Mouse (Mus musculus) embryonic fibroblast, embryonic 13.5 days (primary cell): ENCODE results near the gene Unc119b. TPM values are rescaled to one million over a fixed set of nuclear protein-coding genes. Genes with fewer than 3 reads are reported as not detected.
A peak's percentile ranks its signal among the peaks of the same experiment; 100 is the strongest.
"Not testable (repeated sequence)": the region's sequence is repeated elsewhere in the genome, so short reads cannot be mapped to it uniquely, and the experiment has no call there.

Experiments used
- H3K27ac ChIP-seq: 2 replicates; pipeline ENCODE4 v1.5.1; 2012; ENCODE audit warnings: low read length, control low read depth, inconsistent platforms; ENCODE audit not compliant: insufficient read depth
- H3K4me1 ChIP-seq: 2 replicates; pipeline ENCODE4 v1.6.1; 2011; ENCODE audit warnings: low read length; ENCODE audit not compliant: control insufficient read depth, insufficient read depth
- H3K4me3 ChIP-seq: 2 replicates; pipeline ENCODE4 v1.5.1; 2011; ENCODE audit warnings: mild to moderate bottlenecking, control low read depth, low read length; ENCODE audit not compliant: insufficient read depth
- CTCF ChIP-seq: IDR thresholded peaks from 2 replicates; pipeline ENCODE4 v1.5.1; 2011; ENCODE audit warnings: mild to moderate bottlenecking, control low read depth, low read length, moderate library complexity, borderline replicate concordance; ENCODE audit not compliant: insufficient read depth
- POLR2A ChIP-seq: IDR thresholded peaks from 2 replicates; pipeline ENCODE4 v1.6.1; 2011; ENCODE audit warnings: low read depth, mild to moderate bottlenecking, control low read depth, low read length, moderate library complexity
- polyA plus RNA-seq: library from polyadenylated mRNA; stranded (reverse); fragments of >200 nt; gene quantifications from 2 replicates; pipeline ENCODE4 v1.2.4, GENCODE M21; 2011; ENCODE audit warnings: low read depth; ENCODE audit not compliant: missing spikeins, insufficient read length

Gene Unc119b
- polyA plus RNA-seq, 1 experiment = 19.8 TPM

DNA sequence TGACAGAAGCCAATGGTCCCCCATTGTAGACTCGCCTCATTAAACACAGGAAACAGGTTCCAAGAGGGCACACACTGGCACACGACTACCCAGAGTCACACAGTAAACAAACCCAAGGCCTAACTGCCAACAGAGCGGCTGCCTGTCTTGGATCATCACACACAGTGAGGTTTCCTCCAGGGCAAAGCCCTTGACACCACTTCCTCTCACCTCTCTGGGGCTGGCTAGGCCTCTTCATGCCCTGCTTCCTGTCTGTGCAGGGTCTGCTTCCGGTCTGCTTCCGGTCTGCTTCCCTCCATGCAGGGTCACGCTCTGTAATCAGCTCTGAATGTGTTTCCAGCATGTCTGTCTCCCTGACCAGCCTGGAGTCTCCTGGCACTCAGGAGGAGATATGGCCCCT lies 32.6 kb upstream of the Unc119b start:
- Histone ChIP-seq H3K27ac (no peak overlapping the region), H3K4me3 (no peak overlapping the region), H3K4me1 (no peaks in the 10 kb centered on the region)
- TF ChIP-seq CTCF (no peak), POLR2A (no peak)

DNA sequence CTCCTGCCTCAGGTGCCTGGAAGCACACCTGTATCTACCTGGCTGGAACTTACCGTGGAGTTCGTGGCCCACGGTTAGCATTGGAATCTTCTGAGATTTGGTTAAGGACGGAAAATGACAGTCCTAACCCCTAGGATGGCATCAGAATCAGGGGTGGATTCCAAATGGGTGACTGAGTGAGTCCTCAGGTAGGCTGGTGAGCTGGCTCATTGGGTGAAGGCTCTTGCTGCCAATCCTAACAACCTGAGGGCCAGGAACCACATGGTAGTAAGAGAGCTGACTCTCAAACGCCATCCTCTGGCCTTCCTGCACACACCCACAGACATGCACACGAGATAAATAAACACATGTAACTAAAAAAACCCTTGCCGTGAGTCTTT lies 32.0 kb upstream of the Unc119b start:
- Histone ChIP-seq H3K4me1 (no peaks in the 10 kb centered on the region), H3K4me3 (no peak overlapping the region), H3K27ac (no peak overlapping the region)
- TF ChIP-seq CTCF (no peak), POLR2A (no peak)

DNA sequence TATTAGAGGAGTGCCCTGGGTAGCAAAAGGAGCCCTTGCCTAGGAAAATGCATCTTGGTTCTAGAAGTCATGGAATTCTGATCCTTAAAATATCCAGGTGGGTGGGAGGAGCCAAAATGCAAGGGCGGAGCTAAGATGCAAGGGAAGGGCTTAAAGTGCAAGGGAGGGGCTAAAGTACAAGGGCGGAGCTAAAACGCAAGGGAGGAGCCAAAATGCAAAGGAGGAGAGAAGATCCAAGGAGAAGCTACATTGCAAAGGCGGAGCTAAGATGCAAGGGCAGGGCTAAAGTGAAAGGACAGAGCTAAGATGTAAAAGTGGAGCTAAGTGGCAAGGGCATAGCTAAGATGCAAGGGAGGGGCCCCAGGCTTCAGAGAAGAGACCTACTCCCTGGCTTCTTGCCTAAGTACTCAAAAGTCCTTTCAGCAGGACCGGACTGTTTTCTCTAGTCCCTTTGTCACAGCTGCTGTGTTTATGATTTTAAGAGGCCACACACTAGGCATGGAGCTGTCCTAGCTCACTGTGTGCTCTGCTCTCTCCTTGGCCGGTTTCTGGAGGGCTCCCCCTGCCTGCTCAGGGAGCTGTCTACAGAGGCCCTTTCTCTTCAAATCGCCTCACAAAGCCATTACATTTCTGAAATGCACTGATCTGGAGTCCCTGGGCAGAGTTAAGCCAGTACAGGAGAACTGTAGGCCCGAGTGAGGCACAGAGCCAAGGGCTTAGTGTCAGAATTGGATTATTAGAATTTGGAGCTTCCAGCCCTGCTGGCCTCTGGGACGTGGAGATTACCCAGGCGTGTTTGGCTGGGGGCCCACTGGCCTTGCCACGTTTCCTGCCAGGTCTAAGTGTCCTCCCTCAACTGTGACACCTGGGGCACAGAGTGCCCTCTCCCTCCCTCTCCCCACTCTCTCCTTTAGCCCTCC lies 31.4 kb upstream of the Unc119b start:
- TF ChIP-seq CTCF (no peak), POLR2A (no peak)
- no peaks in the 10 kb centered on the region for H3K4me1 ChIP-seq
- H3K4me3 ChIP-seq = no peak overlapping the region
- H3K27ac ChIP-seq = no peak overlapping the region

DNA sequence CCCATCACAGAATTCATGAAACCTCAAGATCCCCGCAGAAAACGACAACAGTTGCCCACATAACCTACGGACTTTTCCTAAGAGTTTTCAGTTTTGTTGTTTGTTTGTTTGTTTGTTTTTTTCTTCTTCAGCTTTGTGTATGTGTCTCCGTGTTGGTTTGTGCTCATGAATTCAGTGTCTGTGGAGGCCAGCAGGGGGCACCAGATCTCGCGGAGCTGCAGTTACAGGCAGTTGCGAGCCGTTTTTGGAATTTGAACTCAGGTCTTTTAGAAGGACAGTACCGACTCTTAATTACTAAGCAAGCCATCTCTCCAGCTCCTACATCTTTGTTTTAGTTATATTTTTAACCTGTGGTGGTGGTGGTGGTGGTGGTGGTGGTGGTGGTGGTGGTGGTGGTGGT lies 30.6 kb upstream of the Unc119b start:
- Histone ChIP-seq H3K27ac (no peak overlapping the region), H3K4me3 (no peak overlapping the region), H3K4me1 (no peaks in the 10 kb centered on the region)
- TF ChIP-seq CTCF = no peak
- no peak for TF ChIP-seq POLR2A

DNA sequence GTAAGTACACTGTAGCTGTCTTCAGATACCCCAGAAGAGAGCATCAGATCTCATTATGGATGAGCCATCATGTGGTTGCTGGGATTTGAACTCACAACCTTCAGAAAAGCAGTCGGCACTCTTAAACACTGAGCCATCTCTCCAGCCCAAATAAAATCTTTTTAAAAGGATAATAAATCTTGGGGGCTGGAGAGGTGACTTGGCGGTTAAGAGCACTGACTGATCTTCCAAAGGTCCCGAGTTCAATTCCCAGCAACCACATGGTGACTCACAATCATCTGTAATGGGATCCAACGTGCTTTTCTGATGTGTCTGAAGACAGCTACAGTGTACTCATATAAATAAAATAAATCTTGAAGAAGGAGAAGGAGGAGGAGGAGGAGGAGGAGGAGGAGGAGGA lies 29.7 kb upstream of the Unc119b start:
- not testable (repeated sequence) for H3K27ac ChIP-seq, H3K4me1 ChIP-seq, H3K4me3 ChIP-seq

DNA sequence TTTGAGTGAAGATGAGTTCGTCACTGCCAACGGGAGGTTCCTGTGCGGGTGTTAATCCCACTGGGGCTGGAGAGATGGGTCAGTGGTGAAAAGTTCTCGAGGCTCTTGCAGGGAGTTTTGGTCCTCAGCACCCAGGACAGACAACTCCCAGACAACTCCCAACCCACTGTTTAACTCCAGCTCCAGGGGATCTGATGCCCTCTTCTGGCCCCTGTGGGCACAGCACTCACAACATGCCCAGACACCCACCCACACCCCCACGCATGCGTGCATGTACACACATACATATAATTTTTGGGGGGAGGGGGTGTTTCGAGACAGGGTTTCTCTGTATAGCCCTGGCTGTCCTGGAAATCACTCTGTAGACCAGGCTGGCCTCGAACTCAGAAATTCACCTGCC lies 28.8 kb upstream of the Unc119b start:
- H3K4me1 ChIP-seq = no peaks in the 10 kb centered on the region
- H3K4me3 ChIP-seq = no peak overlapping the region
- no peak overlapping the region for H3K27ac ChIP-seq
- TF ChIP-seq POLR2A = no peak
- TF ChIP-seq CTCF = no peak

DNA sequence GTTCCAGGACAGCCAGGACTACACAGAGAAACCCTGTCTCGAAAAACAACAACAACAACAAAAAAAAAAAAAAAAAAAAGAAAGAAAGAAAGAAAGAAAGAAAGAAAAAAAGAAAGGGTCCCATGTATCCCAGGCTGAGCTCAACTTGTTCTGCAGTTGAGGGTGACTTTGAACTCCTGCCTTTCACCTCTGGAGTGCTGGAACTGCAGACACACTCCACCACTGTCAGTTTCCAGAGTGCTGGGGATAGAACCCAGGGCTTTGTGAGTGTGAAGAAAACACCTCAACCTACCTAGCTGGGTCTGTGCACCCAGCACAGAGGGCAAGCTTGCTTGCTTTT lies 27.1 kb upstream of the Unc119b start:
- not testable (repeated sequence) for H3K27ac ChIP-seq, H3K4me1 ChIP-seq, H3K4me3 ChIP-seq

DNA sequence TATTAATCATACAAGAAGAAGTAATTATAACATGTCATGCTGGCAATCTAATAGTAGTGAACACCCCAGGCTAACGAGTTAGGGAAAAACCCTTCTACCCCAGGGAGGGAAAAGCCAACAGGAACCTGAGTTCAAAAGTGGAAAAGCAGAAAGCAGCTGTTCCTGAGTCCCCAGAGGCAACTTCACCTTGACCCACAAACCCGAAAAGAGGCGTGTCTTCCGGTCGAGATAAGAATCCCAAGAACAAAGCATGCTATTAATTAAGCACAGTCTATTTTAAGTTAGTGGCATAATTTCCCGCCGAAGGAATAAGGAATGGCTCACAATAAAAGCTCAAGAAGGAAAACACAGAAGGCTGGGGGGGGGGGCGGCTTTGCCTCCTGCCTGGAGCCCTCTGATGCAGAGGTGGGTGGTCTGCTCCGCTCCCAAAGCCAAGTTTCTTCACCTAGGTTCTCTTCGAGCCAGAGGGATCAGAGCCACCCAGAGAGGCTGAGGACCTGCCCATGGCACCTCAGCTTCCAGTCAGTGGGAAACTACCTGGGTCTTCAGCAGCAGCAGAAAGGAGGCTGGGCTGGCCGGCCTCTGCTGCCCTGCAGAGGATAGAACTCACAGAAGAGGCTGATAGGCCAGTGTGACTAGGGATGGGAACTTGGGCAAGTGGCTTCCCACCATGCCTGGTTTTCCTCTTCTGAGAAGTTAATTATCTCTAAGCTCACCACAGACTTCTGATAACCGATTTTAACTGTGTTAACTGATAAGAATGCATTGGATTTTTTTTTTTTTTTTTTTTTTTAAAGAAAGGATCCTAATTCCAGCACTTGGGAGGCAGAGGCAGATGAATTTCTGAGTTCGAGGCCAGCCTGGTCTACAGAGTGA lies 26.5 kb upstream of the Unc119b start:
- no peak overlapping the region for H3K27ac ChIP-seq
- H3K4me3 ChIP-seq = no peak overlapping the region
- no peaks in the 10 kb centered on the region for H3K4me1 ChIP-seq
- TF ChIP-seq POLR2A = no peak
- TF ChIP-seq CTCF = no peak

DNA sequence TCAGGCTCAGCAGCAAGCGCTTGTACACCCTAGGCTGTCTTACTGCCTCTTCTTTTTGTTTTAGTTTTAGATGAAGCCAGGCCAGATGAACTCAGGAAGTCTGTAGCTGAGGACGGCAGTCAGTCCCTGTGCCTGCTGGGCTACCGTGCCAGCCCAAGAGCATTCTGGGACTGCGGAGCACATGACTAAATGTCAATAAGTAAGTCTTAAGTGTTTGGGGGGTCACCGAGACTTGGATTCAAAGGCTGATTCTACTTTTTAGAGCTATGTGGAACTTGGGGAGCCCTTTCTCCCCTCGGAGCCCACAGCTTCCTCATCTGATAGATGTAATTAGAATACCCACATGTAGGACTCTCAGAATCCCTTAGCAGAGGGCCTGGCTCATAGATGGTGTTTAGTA lies 25.9 kb upstream of the Unc119b start:
- TF ChIP-seq CTCF (no peak), POLR2A (no peak)
- Histone ChIP-seq H3K4me1 (no peaks in the 10 kb centered on the region), H3K4me3 (no peak overlapping the region), H3K27ac (no peak overlapping the region)

DNA sequence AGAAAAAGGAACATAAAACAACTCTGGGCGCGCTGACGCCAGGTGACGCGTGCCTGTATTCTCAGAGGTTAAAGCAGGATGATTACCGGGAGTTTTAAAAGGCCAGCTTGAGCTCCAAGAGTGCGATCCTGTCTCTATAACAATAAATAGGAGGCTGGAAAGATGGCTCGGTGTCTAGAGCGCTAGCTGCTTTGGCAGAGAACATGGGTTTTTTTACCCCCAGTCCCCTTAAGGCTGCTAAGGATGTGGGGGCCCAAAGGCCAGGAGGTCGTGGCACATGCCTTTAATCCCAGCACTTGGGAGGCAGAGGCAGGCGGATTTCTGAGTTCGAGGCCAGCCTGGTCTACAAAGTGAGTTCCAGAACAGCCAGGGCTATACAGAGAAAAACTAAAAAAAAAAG lies 24.4 kb upstream of the Unc119b start:
- H3K27ac ChIP-seq = peak overlapping the region; percentile 99
- H3K4me1 ChIP-seq = no peaks in the 10 kb centered on the region
- no peak overlapping the region; the same call in 1 of the 2 replicates for H3K4me3 ChIP-seq
- TF ChIP-seq POLR2A (no peak), CTCF (no peak)
